Mouse (Mus musculus) ovary, adult 18-20 months (tissue): ENCODE data around the gene Brms1l.
"Not testable (repeated sequence)": the region's sequence is repeated elsewhere in the genome, so short reads cannot be mapped to it uniquely, and the experiment has no call there.

Experiments used
- DNase-seq: peaks from one replicate; pipeline ENCODE4 v3.0.0; 2022; ENCODE audit warnings: low spot score, mixed read lengths

Brms1l gene

GRCm38 (mm10) chr12:55836199-55836951 lies at the start of gene Brms1l:
Gene Brms1l, plus strand, starts transcription at chr12:55836324.
- peak; percentile 97 for DNase-seq

DNA sequence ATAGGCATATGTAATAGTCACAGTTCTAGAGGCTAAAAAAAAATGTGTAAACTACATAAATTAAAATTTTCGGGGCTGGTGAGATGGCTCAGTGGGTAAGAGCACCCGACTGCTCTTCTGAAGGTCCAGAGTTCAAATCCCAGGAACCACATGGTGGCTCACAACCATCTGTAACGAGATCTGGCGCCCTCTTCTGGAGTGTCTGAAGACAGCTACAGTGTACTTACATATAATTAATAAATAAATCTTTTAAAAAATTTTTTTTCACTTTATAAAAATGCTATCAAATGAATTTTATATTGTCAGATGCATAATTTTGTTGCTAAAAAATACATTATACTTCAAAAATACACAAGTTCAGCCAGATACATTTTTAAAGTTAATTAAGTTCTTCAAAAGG lies 41.6 kb upstream of the Brms1l start:
- DNase-seq, result not testable (repeated sequence)

GRCm38 (mm10) chr12:55797103-55797502 lies 39.0 kb upstream of the Brms1l start:
- no peak for DNase-seq

DNA sequence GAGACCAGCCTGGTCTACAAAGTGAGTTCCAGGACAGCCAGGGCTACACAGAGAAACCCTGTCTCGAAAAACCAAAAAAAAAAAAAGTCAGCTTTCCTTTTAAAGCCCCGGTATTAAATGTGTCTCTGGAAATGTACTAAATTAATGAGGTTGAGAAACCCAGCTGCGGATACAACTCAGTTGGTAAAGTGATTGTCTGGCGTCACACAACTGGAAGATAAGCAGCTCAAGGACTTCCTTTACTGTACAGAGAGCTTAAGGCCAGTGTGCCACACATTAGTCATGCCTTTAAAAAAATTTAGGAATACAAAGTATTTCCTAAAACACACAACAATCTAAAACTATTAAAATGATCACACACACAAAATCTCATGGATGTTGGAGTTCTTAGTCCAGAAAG lies 37.4 kb upstream of the Brms1l start:
- DNase-seq, result no peak

- DNase-seq, result no peak
Observed at GRCm38 (mm10) chr12:55800144-55800543, 36.0 kb upstream of the Brms1l start.

DNA sequence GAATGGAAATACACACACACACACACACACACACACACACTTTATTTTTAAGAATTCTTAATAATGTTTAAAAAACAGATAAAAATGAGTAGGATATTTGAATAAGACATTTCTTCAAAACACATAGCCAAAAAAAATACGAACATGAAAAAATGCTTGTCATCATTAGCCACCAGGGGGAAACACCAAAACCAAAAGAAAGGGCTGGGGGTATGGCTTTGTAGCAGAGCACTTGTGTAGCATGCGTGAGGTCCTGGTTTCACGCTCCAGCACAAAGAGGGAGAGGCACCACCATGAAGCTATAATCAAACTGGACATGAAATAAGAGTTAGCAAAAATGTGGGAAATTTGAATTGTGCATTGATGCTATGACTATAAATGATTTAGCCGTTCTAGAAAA lies 35.0 kb upstream of the Brms1l start:
- no peak for DNase-seq

- no peak for DNase-seq
Observed at GRCm38 (mm10) chr12:55805035-55805434, 31.1 kb upstream of the Brms1l start.

- no peak for DNase-seq
Observed at GRCm38 (mm10) chr12:55816488-55816887, 19.6 kb upstream of the Brms1l start.

DNA sequence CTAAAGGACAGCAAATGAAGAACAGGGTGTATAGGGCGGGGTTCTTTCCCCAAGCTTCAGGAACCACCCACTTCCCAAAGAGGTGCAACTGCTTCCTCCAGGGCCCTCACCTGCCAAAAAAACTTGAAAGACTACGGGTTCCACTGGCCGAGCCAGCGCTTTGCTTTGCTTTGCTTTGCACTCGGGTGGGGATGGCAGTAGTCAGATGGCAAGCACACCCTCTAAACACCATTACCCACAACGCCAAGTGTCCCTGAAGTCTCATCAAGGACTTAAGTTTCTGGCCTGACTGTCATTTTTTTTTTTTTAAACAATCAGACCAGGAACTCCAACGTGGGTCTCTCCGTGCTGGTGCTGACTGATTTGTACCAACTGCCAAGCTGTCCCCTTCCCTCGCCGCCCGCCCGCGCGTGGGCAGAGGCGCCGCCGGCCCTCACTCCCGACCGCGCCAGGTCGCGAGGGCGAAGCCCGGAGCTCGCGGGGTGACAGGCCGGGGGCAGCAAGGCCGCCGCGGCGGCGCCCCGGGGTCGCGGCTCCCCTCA lies 15.9 kb upstream of the Brms1l start:
- DNase-seq, result peak; percentile 30

- DNase-seq, result peak; percentile 74
Observed at GRCm38 (mm10) chr12:55820661-55821314, 15.3 kb upstream of the Brms1l start, which contains the start of gene Ralgapa1. Gene Ralgapa1, minus strand, starts transcription at chr12:55821167.

DNA sequence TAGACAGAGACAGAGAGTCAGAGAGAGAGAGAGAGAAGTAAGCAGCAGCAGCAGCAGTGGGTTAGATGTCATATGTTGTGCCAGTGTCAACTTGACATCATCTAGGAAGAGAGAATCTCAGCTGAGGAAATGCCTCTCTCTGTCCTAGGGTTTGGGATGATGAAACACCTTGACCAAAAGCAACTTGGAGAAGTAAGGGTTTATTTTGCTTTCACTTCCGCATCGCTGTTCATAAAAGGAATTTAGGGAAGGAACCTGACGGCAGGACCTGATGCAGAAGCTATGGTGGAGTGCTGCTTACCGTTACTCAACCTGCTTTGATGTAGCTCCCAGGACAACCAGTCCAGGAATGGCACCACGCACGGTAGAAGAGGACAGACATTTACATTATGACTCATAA lies 12.1 kb upstream of the Brms1l start:
- DNase-seq, result no peak

DNA sequence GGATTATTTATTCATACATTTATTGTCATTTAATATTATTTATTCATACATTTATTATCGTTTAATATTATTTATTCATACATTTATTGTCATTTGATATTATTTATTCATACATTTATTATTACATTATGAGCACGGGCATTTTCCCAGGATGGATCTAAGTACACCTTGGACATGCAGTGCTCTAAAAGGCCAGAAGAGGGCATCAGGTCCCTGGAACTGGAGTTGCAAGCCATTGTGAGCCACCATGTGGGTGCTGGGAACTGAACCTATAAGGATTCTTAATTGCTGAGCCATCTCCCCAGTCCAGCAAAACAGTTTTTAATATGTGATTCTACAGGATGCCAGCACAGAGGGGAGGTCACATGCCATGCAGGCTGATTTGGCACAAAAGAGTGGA lies 10.6 kb upstream of the Brms1l start:
- DNase-seq, result no peak

- peak; percentile 32 for DNase-seq
Observed at GRCm38 (mm10) chr12:55831101-55831500, 5.0 kb upstream of the Brms1l start.

DNA sequence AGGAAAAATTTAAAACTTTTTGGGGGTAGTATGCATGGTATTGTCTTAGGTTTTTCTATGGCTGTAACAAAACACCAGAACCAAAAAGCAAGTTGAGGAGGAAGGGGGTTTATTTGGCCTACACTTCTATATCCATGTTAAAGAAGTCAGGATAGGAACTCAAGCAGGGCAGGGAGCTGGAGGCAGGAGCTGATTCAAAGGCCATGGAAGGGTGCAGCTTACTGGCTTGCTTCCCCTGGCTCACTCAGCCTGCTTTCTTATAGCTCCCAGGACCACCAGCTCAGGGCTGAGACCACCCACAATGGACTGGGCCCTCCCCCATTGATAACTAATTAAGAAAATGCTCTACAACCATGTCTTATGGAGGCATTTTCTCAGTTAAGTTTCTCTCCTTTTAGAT lies 3.2 kb upstream of the Brms1l start:
- no peak for DNase-seq

- DNase-seq, result peak; percentile 43
Observed at GRCm38 (mm10) chr12:55833906-55834625, 2.1 kb upstream of the Brms1l start.

DNA sequence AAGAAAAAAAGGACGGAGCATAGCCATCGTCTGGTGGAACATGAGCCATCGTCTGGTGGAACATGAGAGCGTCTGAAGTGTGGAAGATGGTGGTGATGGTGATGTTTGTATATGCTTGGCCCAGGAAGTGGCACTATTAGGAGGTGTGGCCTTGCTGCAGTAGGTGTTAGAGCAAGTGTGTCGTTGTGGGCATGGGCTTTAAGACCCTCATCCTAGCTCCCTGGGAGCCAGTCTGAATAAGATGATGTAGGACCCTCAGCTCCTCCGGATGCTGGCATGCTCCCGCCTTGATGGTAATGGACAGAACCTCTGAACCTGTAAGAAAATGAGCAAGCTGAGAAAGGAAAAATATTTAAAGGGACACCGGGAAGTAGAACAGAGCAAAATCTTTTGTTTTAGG lies 1.2 kb upstream of the Brms1l start:
- no peak for DNase-seq

DNA sequence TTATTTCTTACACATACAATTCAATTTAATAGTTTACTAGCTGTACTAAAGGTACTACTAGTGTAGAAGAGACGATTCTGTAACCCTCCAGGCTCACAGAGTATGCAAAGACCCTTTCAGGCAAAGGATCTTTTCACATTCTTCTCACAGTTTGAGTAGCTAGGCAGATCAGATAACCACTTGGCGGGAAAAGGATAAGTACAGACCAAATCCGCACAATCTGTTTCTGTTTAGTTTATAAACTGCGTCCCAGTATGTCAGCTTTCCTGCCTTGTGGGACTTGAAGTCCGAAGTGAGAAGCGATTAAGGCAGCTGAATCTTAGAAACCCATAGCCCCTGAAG lies 296 bp upstream of the Brms1l start:
- DNase-seq, result no peak

DNA sequence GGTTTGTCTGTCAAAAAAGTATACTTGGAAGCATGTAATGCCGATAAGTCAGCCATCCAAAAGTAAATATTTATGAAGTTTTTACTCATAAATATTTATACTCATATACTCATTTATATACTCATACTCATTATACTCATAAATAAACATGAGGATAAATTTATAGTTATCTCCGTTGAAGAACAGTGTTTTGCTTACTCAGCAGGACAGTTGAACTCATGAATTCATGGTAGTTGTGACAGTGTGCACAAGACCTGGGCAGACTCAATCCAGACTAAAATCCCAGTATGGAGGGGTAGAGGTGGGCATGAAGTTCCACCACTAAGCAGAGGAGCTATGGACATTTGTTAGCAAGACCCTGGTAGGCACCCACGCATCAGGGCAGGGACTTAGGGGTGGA lies 1.4 kb downstream of the Brms1l start:
- DNase-seq, result no peak

DNA sequence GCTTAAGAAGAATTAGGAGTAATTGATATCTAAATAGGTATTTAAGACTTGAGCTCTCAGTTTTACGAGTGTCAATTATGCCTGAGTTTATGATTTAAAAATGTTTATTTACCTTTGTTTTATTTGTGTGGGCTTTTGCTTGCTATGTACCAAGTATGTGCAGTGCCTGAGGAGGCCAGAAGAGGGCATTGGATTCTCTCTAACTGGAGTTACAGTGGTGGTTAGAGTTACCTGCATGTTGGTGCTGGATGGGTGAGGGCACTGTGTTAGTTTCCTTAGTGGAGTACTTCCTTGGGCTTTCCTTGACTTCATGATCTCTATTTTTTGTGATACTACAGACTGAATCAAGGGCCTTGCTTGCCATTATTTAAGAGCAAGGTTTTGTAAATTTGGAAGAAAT lies 10.6 kb downstream of the Brms1l start:
- no peak for DNase-seq

DNA sequence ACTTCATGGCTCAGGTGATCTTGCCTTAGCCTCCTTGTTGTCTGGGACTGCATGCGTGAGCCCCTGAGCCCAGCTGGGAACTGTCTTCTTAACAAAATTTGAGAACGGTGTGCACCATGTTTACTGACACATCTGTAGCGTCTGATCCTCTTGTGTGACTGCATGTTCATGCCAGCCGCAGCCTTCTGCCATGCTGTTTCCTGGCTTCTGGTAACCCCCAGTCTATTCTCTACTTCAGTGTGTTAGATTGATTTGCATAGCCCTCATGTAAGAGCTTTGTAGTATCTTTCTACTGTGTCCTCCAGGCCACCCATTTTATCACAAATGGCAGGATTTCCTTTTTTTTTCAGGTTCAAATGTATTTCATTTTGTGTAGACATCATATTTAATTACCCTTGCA lies 11.7 kb downstream of the Brms1l start:
- no peak for DNase-seq

GRCm38 (mm10) chr12:55850650-55851049 lies 14.5 kb downstream of the Brms1l start:
- no peak for DNase-seq

DNA sequence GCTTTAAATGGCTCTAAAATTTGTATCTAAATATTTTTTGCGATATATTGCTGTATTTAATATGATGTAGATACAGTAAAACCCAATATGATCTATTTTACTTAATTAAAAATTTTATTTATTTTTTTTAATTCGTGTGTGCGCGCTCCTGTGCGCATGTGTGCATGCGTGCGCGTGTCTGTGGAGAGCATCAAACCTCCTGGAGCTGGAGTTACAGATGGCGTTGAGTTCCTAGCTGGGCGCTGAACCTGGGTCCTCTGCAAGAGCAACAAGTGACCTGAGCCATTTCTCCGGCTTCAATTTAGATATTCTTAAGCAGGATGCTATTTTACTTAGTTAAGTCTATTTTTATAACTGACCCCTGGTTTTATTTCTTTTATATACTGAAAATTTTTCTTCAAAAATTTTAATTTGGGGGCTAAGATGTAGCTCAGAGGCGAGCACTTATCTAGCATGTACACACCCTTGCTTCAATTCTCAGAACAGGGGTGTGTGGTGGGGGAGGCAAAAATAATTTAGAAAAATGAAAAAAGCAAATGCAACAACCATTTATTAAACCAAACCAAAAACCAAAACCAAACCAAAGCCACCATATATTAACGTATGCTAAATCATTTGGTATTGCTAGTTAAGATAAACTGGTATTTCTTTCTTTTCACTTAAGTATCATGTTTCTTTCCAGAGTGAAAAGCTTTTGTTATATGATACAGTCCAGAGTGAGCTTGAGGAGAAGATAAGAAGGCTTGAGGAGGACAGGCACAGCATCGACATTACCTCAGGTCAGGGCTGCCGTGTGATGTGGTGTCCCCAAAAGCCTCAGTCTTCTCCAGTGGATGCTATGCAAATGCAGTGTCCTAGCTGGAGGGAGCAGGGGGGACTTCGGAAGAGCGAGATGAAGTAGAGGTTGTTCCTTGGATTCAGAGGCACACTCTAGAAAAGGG lies 23.6 kb downstream of the Brms1l start:
- no peak for DNase-seq
